Mouse (Mus musculus) layer of hippocampus, adult 8-10 months (tissue): ENCODE measurements around the gene Mcur1. TPM values are rescaled to one million over a fixed set of nuclear protein-coding genes. Genes with fewer than 3 reads are reported as not detected.

Experiments used
- DNase-seq, 2 experiments: peaks; one replicate each; pipeline ENCODE4 v3.0.0; 2022; ENCODE audit warnings: low spot score in 2 of 2
- total RNA-seq, 4 experiments: library from RNA; stranded (reverse); gene quantifications; 2 replicates each; pipeline ENCODE4 v1.2.4; 2022

Mcur1 gene
- total RNA-seq, 4 experiments from 2014 or later = 21.4 to 34.0 (median 27.0) TPM

GRCm38 (mm10) chr13:43526289-43526688 is 33.7 kb downstream of the Mcur1 start:
- no peak for DNase-seq

- DNase-seq = peak; percentile 42 to 62
Measured at GRCm38 (mm10) chr13:43525363-43526134, 34.4 kb downstream of the Mcur1 start.

- DNase-seq = peak in 1 of 2 experiments; percentile 70
Measured at GRCm38 (mm10) chr13:43524491-43525362, 35.3 kb downstream of the Mcur1 start.

- no peak for DNase-seq
Measured at GRCm38 (mm10) chr13:43523906-43524480, 36.0 kb downstream of the Mcur1 start.

GRCm38 (mm10) chr13:43521940-43522339 is 38.1 kb downstream of the Mcur1 start:
- no peak for DNase-seq

- DNase-seq = no peak
Measured at GRCm38 (mm10) chr13:43519251-43519650, 40.7 kb downstream of the Mcur1 start.

GRCm38 (mm10) chr13:43517371-43517770 is 42.6 kb downstream of the Mcur1 start:
- DNase-seq = no peak

GRCm38 (mm10) chr13:43516931-43517330 is 43.1 kb downstream of the Mcur1 start:
- DNase-seq = no peak

GRCm38 (mm10) chr13:43516119-43516518 is 43.9 kb downstream of the Mcur1 start:
- no peak for DNase-seq

GRCm38 (mm10) chr13:43514950-43515358 is 45.0 kb downstream of the Mcur1 start:
- no peak for DNase-seq

- no peak for DNase-seq
Measured at GRCm38 (mm10) chr13:43512736-43513135, 47.3 kb downstream of the Mcur1 start.

GRCm38 (mm10) chr13:43505798-43506197 is 54.2 kb downstream of the Mcur1 start:
- DNase-seq = no peak

GRCm38 (mm10) chr13:43503395-43503850 is 56.6 kb downstream of the Mcur1 start:
- no peak for DNase-seq

GRCm38 (mm10) chr13:43501601-43502000 is 58.4 kb downstream of the Mcur1 start:
- DNase-seq = no peak

- no peak for DNase-seq
Measured at GRCm38 (mm10) chr13:43500483-43500850, 59.5 kb downstream of the Mcur1 start.

- no peak for DNase-seq
Measured at GRCm38 (mm10) chr13:43499731-43500482, 60.1 kb downstream of the Mcur1 start.

- DNase-seq = peak; percentile 62 to 64
Measured at GRCm38 (mm10) chr13:43498849-43499248, 61.1 kb downstream of the Mcur1 start.

- no peak for DNase-seq
Measured at GRCm38 (mm10) chr13:43497769-43498168, 62.2 kb downstream of the Mcur1 start.

- no peak for DNase-seq
Measured at GRCm38 (mm10) chr13:43496660-43497059, 63.3 kb downstream of the Mcur1 start.

GRCm38 (mm10) chr13:43495645-43496044 is 64.3 kb downstream of the Mcur1 start:
- no peak for DNase-seq

GRCm38 (mm10) chr13:43493725-43494124 is 66.3 kb downstream of the Mcur1 start:
- DNase-seq = no peak
